Mouse (Mus musculus) c-Kit-positive CD71-positive TER-119-negative erythroid progenitor cells, embryonic 14.5 days (primary cell): ENCODE measurements around the gene Lrrn4cl.
"Not testable (repeated sequence)": the region's sequence is repeated elsewhere in the genome, so short reads cannot be mapped to it uniquely, and the experiment has no call there.

Experiments
- DNase-seq: peaks from one replicate; pipeline ENCODE4 v3.0.0-alpha.2; 2013; ENCODE audit warnings: low read depth

Lrrn4cl gene

DNA sequence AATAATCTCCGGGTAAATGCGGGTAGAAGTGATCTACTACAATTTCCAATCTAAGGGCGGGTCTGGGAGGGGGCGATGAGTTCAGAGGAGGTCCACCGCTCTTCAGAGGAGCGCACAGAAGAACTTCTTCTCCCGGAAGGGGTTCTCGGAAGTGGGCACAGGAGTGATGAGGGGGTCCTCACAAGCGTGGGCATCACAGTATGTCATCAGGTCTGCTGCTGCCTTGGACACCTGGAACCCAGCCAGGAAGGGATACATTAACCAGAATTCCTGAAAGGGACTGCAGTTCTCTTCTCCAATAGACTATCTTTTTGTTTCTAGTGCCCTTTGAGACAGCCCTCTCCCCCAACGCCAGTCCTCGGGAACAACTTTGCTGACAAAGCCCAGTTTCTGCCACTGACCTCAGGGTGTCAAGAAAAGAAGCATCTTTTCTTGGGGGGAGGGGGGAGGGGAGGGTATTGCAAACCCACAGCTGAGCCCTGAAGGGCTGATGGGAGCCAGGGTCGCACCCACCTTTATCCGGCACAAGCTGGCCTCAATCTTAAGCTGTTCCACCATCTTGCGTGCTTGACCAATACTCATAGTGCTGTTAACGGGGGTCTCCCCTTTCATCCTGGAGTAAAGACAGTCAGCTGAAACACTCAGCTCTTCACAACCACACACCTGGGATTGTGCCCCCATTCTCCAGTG is 12.4 kb upstream of the Lrrn4cl start:
- DNase-seq: no peak

DNA sequence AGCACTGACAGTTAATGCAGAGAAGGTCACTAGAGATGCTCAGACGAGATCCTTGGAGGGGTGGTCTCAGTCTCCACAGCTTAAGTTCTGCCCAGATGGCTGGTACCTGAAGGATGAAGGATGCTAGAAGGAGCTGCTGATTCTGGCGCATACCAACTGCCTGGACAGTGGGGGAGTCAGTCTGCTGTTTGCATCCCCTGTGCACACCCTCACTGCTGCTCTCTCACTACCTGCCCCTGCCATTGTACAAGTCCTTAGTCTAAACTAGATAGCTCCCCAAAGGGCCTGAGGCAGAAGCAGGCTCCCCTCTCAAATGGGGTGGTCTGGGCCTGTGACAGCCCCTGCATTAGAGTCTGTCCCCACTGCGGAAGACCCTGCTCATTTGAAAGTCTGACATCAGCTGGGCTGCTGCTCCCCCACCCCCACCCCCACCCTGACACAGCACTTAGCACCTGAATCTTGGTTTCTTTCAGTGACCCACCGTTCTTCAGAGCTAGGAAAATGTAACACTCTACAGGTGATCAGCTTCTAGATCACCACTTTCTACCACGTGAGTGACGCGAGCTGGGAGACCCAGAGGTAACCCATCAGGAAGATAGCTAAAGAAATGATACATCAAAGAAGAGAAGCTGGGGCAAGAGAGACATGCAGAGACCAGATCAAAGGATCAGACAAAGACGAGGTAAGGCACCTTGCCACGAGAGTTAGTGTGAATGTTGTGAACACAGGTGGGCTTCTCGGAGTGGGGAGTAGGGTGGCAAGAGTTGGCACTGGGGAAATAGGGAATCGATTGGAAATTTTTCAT is 11.3 kb upstream of the Lrrn4cl start, which contains the start of gene Gng3:
Gene Gng3, minus strand, starts transcription at position 92 of the 805 bp plus-strand sequence.
- DNase-seq: no peak

DNA sequence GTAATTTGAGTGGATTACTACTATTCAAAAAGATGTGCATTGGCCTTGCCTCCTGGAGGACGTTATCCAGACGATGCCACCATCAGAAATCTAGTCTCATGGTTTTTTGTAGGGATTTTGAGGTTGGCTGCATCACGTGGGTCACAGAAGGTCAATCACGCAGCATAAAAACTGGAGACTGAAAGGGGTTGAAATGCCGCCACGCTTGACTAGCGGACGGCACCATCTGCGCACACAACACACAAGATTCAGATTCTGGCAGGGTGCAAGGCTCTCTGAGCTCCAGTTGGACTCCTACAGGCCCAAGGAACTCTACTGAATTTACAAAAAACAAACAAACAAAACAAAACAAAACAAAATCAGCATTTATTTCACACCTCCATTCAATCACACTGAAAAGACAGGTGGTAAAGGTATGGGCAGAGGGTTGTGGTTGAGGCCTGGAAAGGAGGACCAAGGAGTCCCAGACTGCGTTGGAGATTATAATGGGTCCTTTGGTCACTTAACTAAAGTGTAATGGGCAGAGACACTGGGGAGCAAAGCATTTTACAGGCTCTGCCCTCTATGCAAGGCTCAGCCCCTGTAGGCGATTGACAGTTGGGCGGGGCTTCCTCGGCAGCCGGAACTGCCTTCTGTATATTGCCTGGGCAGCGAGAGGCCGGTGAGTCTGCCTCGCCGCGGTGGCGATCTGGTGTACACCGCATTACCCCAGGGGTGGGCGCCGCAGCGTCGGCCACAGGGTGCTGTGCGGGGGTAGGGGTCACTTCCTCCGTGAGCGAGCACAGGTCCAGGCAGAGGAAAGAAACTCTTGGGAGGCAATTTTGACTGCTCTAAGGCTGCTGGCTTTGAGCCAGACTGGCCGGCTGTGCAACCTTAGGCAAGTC is 10.4 kb upstream of the Lrrn4cl start:
- peak; percentile 67 for DNase-seq

DNA sequence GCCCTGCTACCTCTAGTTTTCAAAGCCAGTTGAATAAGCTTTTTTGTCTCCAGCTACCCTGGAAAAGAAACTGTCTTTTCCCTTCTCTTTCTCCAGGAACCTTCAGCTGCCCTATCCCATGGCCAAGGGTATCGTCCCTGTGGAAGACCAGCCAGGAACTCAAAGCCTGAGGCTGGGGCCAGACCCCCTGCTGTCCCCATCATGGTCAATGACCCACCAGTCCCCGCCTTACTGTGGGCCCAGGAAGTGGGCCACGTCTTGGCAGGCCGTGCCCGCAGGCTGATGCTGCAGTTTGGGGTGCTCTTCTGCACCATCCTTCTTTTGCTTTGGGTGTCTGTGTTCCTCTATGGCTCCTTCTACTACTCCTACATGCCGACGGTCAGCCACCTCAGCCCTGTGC is 9.6 kb upstream of the Lrrn4cl start:
- DNase-seq: no peak

DNA sequence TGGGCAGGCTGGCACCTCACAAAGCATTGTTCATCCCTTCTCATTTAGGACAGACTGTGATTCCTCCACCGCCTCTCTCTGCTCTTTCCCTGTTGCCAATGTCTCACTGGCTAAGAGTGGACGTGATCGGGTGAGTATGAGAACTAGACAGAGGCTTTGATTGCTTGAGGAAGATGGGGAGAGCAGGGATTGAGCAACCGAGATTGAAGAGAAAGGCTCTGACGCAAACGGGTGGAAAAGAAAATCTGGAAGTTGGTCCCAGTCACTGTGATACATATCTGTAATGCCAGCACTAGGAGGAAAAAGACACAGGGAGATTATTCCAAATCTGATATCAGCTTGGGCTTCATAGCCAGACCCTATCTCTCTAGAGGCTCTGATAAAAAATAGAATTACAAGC is 7.6 kb upstream of the Lrrn4cl start:
- no peak for DNase-seq

DNA sequence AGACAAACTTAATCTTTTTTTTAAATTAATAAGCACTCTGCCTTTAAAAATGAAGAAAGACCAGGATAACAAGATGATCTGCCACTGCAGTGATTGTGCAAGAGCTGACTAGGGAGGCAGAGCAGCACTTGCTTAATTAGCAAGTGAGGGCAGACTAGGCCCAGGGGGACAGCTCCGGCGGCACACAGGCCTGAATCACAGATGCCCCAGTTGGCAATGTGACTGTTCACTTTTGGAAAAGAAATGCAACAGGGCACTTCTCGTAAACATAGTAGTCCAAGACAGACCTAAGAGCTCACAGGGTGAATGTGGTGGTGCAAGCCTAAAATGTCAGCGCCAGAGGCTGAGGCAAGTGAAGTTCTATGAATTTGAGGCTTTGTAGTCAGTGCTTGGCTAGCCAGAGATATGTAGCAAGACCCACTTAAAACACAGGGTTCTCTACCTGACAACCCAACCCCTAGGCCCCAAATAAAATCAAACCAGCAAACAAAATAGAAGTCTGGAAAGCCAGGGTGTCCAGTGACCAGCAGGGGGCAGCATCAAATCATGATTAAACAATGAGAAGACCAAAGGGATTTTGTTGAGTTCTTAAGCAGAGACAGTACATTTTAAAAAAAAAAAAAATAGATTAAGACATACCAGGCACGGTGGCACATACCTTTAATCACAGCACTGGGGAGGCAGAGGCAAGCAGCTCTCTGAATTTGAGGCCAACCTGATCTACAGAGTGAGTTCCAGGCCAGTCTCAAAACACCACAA is 6.0 kb upstream of the Lrrn4cl start:
- peak; percentile 78 for DNase-seq

DNA sequence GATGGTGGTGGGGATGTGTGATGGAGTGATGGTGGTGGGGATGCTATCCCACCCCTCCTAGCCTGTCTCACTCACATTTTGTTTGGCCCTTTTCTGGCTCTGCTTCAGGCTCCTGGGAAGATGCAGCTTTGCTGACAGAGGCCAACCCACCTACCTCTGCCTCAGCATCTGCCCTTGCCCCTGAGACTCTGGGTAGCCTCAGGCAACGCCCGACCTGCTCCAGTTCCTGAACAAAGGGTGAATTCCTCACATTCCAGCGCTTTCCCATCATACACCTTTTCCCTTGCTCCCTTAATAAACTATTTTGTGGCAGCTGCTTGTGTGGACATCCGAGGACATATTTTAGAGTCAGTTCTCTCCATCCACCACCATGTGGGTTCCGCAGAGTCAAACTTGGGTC is 2.2 kb upstream of the Lrrn4cl start:
- DNase-seq: no peak

DNA sequence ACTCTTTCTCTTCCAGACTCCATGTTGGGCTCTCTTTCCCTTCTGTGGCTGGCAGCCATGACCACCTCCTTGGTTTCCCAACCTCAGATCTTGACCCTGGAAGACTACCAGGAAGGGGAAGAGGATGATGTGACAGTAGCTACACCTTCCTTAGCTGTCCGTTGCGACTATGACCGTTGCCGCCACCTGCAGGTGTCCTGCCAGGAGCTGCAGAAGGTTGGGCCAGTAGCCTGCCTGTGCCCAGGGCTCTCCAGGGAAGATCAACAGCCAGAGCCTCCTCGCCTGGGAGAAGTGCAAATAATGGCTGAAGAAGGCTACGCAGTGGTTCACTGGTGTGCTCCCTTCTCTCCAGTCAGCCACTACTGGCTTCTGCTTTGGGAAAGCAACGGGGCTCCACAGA is 1.1 kb downstream of the Lrrn4cl start:
- no peak for DNase-seq

DNA sequence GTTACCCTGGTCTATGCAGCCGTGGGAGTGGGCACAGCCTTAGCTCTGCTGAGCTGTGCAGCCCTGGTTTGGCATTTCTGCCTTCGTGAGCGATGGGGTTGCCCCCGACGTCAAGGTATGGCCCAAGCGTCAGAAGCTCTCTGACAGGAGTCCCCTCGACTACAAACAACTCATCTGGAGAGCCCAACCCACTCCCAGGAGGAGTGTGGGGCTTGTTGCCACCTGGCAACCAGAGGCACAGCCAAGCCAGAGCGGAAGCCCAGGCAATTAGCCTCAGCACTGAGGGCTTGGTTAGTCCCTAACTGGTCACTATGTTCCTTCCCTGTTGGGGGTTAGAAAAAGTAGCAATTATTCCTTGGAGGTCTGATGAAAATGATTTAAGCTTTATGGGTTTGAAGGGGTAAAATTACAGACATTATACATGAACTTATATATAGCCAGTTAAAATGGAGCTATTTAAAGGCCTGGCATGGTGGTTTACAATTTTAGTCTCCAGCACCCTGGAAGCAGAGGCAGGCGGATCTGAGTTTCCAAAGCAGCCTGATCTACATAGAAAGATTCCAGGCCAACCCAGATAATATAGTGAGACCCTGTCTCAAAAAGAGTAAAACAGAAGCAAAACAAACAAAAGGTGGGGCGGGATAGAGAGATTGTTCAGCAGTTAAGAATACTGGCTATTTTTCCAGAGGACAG is 1.8 kb downstream of the Lrrn4cl start:
- DNase-seq: no peak

DNA sequence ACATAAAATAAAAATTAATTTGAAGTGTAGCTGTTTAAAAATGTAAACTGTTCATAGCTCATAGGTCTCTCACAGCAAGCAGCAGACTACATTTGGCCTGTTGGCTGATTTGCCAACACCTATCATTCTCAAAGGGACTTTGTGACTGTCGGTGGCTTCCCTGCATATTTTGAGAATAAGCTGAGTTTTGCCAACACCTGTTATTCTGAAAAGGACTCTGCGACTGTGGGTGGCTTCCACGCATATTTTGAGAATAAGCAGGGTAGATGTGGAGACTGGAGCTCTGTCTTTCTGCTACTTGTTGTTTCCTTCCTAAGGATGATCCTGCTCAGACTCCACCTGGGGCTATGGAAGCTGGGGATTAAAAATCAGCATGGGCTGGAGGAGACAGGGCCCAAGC is 2.5 kb downstream of the Lrrn4cl start:
- no peak for DNase-seq

DNA sequence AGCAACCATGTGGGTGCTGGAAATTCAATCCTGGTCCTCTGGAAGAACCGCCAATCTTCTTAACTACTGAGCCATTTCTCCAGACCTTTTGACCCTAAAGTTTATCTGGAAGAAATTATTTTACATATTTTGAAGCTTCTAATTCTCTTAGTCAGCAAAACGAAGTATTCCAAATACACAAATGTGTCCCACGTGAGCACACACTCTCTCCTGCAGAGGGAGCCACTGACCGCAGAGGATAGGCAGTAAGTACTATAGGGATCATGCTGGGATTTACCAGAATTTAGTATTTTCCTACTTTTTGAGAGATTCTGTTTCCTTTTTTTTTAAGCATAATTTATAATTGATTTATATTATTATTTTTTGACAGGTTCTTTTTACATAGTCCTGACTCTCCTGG is 7.1 kb downstream of the Lrrn4cl start:
- DNase-seq: peak; percentile 58

DNA sequence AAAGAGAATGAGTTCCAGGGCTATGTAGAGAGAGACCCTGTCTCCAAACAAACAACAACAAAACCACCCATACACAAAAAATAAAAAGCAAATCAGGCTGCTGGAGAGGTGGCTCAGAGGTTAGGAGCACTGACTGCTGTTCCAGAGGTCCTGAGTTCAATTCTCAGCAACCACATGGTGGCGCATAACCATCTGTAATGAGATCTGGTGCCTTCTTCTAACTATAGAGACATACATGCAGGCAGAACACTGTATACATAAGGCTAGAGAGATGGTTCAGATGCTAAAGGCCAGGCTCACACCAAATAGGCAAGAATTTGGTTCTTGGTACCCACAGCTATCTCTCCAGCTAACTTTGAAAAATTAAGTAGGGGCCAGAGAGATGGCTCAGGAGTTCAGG is 8.4 kb downstream of the Lrrn4cl start:
- DNase-seq: no peak

DNA sequence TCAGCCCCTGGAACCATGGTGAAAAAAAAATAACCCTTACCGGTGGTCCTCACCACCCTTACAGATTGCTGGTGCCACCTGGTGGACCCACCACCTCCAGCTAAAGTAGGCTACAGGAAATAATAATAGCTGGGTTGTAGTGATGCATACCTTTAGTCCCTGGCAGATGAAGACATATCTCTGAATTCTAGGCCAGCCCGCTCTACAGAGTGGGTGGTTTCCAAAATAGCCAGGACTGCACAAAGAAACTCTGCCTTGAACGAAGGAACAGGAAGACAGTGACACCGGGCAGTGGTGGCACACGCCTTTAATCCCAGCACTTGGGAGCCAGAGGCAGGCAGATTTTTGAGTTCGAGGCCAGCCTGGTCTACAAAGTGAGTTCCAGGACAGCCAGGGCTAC is 13.7 kb downstream of the Lrrn4cl start:
- no peak for DNase-seq

DNA sequence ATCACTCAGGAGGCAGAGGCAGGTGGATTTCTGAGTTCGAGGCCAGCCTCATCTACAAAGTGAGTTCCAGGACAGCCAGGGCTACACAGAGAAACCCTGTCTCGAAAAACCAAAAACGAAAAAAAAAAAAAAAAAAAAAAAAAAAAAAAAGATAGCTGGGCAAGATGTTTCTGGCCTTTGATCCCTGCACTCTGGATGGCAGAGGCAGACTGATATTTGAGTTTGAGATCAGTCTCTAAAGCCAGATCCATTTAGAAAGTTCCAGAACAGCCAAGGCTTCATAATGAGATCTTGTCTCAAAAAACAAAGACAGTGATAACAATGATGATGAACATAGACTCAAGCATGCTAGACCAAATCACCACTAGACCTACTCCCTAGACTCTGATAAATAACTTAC is 19.8 kb downstream of the Lrrn4cl start:
- DNase-seq: not testable (repeated sequence)

DNA sequence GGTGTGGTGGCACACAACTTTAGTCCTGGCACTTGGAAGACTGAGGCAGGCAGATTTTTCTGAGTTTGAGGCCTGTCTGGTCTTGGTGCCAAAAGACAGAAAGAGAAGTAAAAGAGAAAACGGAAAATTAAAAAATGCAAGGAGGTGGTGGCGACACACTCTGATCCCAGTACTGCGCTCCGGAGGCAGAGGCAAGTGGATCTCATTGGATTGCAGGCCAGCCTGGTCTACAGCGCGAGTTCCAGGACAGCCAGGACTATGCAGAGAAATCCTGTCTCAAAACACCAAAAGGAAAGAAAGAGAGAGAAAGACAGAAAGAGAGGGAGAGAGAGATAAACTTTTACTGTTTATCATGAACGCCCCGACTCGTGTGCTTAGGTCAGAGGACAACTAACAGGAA is 20.3 kb downstream of the Lrrn4cl start:
- no peak for DNase-seq

DNA sequence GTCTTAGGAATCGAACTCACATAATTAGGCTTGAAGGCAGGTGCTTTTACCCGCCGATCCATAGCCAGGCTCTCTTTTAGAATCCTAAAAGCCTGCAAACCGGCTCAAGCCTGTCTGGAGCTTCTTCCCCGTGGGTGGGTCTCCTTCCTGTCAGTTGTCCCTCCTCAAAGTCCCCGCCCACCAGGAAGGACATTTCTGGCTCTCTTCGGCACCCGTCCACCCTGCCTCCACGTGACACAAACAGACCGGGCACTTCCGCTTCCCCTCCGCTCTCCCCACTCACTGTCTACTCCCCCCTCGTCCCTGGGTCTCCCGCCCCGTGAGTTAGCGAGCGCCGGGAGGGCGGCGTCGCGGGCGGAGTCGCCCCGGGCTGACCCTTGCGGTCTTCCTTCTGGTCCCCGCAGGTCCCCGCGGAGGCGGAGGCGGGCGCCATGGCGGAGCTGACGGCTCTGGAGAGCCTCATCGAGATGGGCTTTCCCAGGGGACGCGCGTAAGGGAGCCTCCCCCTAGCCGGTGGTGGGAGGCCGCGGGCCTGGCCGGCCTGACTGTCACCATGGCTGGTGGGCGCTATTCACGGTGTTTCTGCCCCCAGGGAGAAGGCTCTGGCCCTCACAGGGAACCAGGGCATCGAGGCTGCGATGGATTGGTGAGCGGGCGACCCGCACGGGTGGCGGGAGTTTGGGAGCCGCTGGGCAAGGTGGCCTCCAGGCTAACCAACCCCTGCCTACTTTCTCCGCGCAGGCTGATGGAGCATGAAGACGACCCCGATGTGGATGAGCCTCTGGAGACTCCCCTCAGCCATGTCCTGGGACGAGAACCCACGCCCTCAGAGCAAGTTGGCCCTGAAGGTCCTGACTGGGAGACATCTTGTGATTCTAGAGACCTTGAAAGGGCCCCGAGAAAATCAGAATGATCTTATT is 21.0 kb downstream of the Lrrn4cl start, which contains the start of gene Ubxn1:
Gene Ubxn1, plus strand, starts transcription at position 230 of the 920 bp plus-strand sequence.
- peak; percentile 97 for DNase-seq

DNA sequence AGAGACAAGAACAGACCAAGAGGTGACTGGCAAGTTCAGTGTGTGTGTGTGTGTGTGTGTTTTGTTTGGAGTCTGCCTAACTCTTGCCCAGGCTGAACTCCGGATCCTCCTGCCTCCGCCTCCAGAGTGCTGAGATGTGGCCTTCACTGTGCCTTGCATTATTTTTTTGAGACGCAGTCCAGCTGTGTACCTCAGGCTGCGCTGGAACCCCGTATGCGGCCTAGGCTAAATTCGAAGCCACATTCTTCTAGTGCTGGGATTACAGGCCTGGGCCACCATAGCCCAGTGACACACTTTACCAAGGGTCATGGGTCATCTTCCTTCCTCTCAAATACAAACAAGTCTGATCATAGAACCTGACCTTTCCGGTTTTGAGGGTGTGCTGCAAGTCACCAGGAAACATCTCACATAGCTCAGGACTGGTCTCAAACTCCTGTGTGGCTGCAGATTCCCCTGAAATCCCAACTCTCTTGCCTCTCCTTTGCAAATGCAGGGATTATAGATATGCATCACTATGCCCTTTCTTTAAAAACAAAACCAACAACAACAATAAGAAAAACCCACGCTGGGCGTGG is 21.8 kb downstream of the Lrrn4cl start:
- no peak for DNase-seq

DNA sequence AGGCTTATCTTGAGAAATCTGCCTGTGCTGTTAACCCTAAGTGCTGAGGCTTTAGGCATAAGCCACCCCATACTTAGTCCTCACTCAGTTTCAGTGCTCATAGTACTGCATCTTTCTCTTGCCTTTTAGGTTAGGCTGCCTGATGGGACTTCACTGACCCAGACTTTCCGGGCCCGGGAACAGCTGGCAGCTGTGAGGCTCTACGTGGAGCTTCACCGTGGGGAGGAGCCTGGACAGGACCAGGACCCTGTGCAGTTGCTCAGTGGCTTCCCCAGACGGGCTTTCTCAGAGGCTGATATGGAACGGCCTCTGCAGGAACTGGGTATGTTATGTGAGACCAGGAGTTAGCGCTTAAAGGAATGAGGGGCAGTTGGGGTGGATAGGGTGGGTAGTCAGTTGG is 24.5 kb downstream of the Lrrn4cl start:
- DNase-seq: no peak

DNA sequence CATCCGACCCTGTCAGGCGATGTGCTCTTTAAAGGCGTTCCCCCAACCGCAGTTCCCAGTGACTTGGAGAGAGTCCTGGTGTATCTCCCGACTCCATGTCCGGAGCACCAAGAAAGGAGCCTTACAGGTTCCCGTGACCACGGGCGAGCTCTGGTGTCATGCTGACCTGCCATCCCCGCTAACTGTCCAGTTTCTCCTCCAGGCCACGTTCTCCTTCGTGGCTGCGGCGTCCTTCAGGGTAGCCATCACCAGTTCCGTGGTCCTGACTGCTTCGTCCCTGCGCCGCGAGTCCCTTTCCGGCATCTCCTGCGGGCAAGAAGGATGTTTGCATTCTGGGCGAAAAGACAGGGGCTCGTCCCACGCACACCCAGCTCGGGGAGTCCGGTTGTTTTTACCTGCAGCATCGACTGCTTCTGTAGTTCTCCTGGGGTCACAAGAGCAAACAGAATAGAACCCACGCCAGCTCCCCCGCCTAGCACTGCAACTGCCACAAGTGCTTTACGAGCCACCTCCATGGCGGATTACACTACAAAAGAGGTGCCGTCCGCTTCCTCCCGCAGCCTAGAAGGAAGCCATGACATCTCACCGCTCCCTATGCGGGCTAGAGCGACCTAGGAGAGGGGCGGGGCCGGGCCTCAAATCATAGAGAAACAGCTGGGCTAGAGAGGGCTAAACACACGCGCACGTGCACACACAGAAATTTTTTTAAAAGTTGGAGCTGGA is 29.9 kb downstream of the Lrrn4cl start, which contains the start of gene Uqcc3:
Gene Uqcc3, minus strand, starts transcription at position 613 of the 723 bp plus-strand sequence.
- DNase-seq: peak; percentile 85
